Mouse (Mus musculus): ENCODE data around the gene Fhl2. TPM values are rescaled to one million over a fixed set of nuclear protein-coding genes. Genes with fewer than 3 reads are reported as not detected.

Gene Fhl2
- total and polyA plus RNA-seq, 2 experiments = 0.28 to 0.39 TPM

- H3K79me2 ChIP-seq (ENCODE audit: control insufficient read depth, insufficient read depth, low read length) = no peaks in the 10 kb centered on the region
- peak; percentile 31 for DNase-seq (ENCODE audit: extremely low read depth, low read depth, low spot score)
- H3K9ac ChIP-seq (ENCODE audit: low read depth, low read length) = no peak overlapping the region
- no peak overlapping the region for H3K27ac ChIP-seq (replicated peaks; ENCODE audit: insufficient read depth, low read depth, low read length)
- H3K4me3 ChIP-seq (ENCODE audit: insufficient read depth, low read depth, low read length) = no peak overlapping the region
- no peaks in the 10 kb centered on the region for H3K27me3 ChIP-seq (ENCODE audit: control insufficient read depth, insufficient read depth, low read length)
- H3K36me3 ChIP-seq (ENCODE audit: control insufficient read depth, insufficient read depth, low read length) = peaks cover 29% of the 10 kb centered on the region
- TF ChIP-seq POLR2A (IDR thresholded peaks at IDR 0.05; ENCODE audit: extremely low read depth, insufficient read depth, low read length) = no peak
- no peaks in the 10 kb centered on the region for H3K4me1 ChIP-seq (ENCODE audit: control insufficient read depth, insufficient read depth, low read length)
- WGBS = 88% methylated on average over 8 of the region's 8 CpGs
Measured at GRCm38 (mm10) chr1:43117435-43117834, 79.3 kb downstream of the Fhl2 start.

DNA sequence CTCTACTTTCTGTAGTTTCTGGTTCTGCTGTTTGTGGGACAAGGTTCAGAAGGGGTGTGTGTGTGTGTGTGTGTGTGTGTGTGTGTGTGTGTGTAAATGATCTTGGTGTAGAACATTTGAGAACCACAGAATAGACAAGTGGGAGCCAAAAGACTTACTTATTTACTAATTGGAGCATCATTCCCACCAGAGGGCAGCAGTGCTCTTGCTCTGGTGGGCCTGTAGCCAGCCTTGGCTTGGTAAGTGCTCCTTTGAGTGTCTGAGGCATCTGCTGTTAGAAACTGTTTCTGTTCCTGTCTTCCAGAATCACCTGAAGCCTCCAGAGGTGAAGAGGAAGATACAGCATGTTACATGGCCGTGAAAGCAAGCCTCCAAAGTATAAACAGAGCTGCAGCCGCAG lies 83.9 kb downstream of the Fhl2 start:
- 98% methylated on average over 2 of the region's 2 CpGs for WGBS
- Histone ChIP-seq H3K79me2 (ENCODE audit: control insufficient read depth, insufficient read depth, low read length) (no peaks in the 10 kb centered on the region), H3K4me3 (ENCODE audit: insufficient read depth, low read depth, low read length) (no peak overlapping the region), H3K27ac (replicated peaks; ENCODE audit: insufficient read depth, low read depth, low read length) (no peak overlapping the region), H3K9ac (ENCODE audit: low read depth, low read length) (no peak overlapping the region), H3K36me3 (ENCODE audit: control insufficient read depth, insufficient read depth, low read length) (peaks cover 35% of the 10 kb centered on the region), H3K4me1 (ENCODE audit: control insufficient read depth, insufficient read depth, low read length) (no peaks in the 10 kb centered on the region), H3K27me3 (ENCODE audit: control insufficient read depth, insufficient read depth, low read length) (no peaks in the 10 kb centered on the region)
- no peak for TF ChIP-seq POLR2A (IDR thresholded peaks at IDR 0.05; ENCODE audit: extremely low read depth, insufficient read depth, low read length)
- TF ChIP-seq CTCF (IDR thresholded peaks at IDR 0.05; ENCODE audit: low read depth, low read length) = peak; percentile 70
- peak; percentile 43 for DNase-seq (ENCODE audit: extremely low read depth, low read depth, low spot score)

GRCm38 (mm10) chr1:43110556-43110955 lies 86.2 kb downstream of the Fhl2 start:
- Histone ChIP-seq H3K79me2 (ENCODE audit: control insufficient read depth, insufficient read depth, low read length) (no peaks in the 10 kb centered on the region; the same call in 1 of the 2 replicates), H3K27me3 (ENCODE audit: control insufficient read depth, insufficient read depth, low read length) (no peaks in the 10 kb centered on the region), H3K27ac (replicated peaks; ENCODE audit: insufficient read depth, low read depth, low read length) (no peak overlapping the region), H3K9ac (ENCODE audit: low read depth, low read length) (no peak overlapping the region), H3K36me3 (ENCODE audit: control insufficient read depth, insufficient read depth, low read length) (peaks cover 27% of the 10 kb centered on the region), H3K4me1 (ENCODE audit: control insufficient read depth, insufficient read depth, low read length) (no peaks in the 10 kb centered on the region), H3K4me3 (ENCODE audit: insufficient read depth, low read depth, low read length) (no peak overlapping the region)
- WGBS = 45% methylated on average over 4 of the region's 4 CpGs
- peak; percentile 54 for DNase-seq (ENCODE audit: extremely low read depth, low read depth, low spot score)
- TF ChIP-seq POLR2A (IDR thresholded peaks at IDR 0.05; ENCODE audit: extremely low read depth, insufficient read depth, low read length) (no peak), CTCF (IDR thresholded peaks at IDR 0.05; ENCODE audit: low read depth, low read length) (peak; percentile 89)

- no peak for DNase-seq (ENCODE audit: extremely low read depth, low read depth, low spot score)
- Histone ChIP-seq H3K36me3 (ENCODE audit: control insufficient read depth, insufficient read depth, low read length) (peaks cover 19% of the 10 kb centered on the region), H3K4me1 (ENCODE audit: control insufficient read depth, insufficient read depth, low read length) (no peaks in the 10 kb centered on the region), H3K27me3 (ENCODE audit: control insufficient read depth, insufficient read depth, low read length) (no peaks in the 10 kb centered on the region), H3K79me2 (ENCODE audit: control insufficient read depth, insufficient read depth, low read length) (no peaks in the 10 kb centered on the region; the same call in 1 of the 2 replicates), H3K9ac (ENCODE audit: low read depth, low read length) (no peak overlapping the region), H3K27ac (replicated peaks; ENCODE audit: insufficient read depth, low read depth, low read length) (no peak overlapping the region), H3K4me3 (ENCODE audit: insufficient read depth, low read depth, low read length) (no peak overlapping the region)
- no peak for TF ChIP-seq POLR2A (IDR thresholded peaks at IDR 0.05; ENCODE audit: extremely low read depth, insufficient read depth, low read length)
- TF ChIP-seq CTCF (IDR thresholded peaks at IDR 0.05; ENCODE audit: low read depth, low read length) = no peak
- 82% methylated on average over 2 of the region's 2 CpGs for WGBS
Measured at GRCm38 (mm10) chr1:43108729-43109128, 88.1 kb downstream of the Fhl2 start.

DNA sequence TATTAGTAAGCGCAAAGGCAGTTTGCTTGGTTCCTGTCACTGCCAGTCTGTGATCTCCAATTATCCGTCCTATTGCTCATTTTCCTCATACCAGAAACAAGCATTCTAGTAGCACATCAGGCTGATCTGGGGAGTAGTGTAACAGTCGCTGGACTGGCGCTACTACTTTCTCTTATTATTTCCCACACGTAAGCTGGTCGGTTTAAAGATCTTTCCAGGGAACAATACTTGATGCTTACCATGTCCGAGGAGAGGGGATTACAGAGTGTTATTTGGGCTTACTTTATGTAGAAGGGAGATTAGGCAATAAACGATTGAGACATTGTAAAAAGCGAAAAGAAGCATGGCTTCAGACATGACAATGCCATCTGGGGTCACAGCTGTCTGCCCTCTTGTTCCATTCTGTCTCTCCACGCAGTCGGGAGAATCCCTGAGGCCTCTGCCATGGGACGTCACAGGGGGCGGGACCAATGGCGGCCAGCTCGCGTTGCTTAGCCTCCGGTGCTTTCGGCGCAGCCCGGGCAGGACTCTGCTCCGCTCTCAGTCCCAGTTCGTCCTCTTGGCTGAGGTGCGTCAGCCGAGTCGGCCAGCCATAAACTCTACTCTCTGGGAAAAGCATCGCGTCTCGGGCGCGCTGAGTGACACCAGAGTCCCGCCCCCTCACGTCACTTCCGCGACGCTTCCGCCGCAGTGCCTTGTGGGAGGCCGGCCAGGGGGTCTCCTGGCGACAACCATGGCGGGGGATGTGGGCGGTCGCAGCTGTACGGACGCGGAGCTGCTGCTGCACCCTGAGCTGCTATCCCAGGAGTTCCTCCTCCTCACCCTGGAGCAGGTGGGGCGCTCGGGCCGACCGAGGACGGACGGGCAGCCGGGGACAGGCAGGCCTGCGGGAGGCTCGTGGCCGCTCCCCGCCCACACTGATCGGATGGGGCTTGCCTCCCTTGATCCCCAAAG lies 98.5 kb downstream of the Fhl2 start, which contains the start of the genes Tgfbrap1 and AI597479:
TSS of gene Tgfbrap1 (minus strand) at position 607 of the 954 bp plus-strand sequence.
TSS of gene AI597479 (plus strand) at position 680 of the 954 bp plus-strand sequence.
- Histone ChIP-seq H3K4me1 (ENCODE audit: control insufficient read depth, insufficient read depth, low read length) (peaks cover 2% of the 10 kb centered on the region; the same call in 1 of the 2 replicates), H3K27ac (replicated peaks; ENCODE audit: insufficient read depth, low read depth, low read length) (peak within 1 kb of the TSS; percentile 89), H3K9ac (ENCODE audit: low read depth, low read length) (peak within 1 kb of the TSS; percentile 95), H3K79me2 (ENCODE audit: control insufficient read depth, insufficient read depth, low read length) (peaks cover 10% of the 10 kb centered on the region; the same call in 1 of the 2 replicates), H3K36me3 (ENCODE audit: control insufficient read depth, insufficient read depth, low read length) (no peaks in the 10 kb centered on the region; the same call in 1 of the 2 replicates), H3K4me3 (ENCODE audit: insufficient read depth, low read depth, low read length) (peak within 1 kb of the TSS; percentile 89), H3K27me3 (ENCODE audit: control insufficient read depth, insufficient read depth, low read length) (no peaks in the 10 kb centered on the region)
- peak; percentile 37 for TF ChIP-seq POLR2A (IDR thresholded peaks at IDR 0.05; ENCODE audit: extremely low read depth, insufficient read depth, low read length)
- no peak for TF ChIP-seq CTCF (IDR thresholded peaks at IDR 0.05; ENCODE audit: low read depth, low read length)
- DNase-seq (ENCODE audit: extremely low read depth, low read depth, low spot score) = peak; percentile 81
- under 1% methylated on average over 57 of the region's 57 CpGs for WGBS
